Mouse (Mus musculus): ENCODE results near the gene Gid8. TPM values are rescaled to one million over a fixed set of nuclear protein-coding genes. Genes with fewer than 3 reads are reported as not detected.
A peak's percentile ranks its signal among the peaks of the same experiment; 100 is the strongest.

Gene Gid8
- polyA plus RNA-seq (2012; rRNA removed): 44.0 and 44.7 TPM in 2 replicates

GRCm38 (mm10) chr2:180709923-180710272, at the start of gene Gid8, which contains the start of gene Dido1:
TSS of gene Gid8 (plus strand) at chr2:180710117.
TSS of gene Dido1 (minus strand) at chr2:180709999.
- DNase-seq (ENCODE audit: low read depth): peak; percentile 65

- no peak for DNase-seq (ENCODE audit: low read depth)
Measured at GRCm38 (mm10) chr2:180660521-180660920, 49.4 kb upstream of the Gid8 start.

- DNase-seq (ENCODE audit: low read depth): no peak
Measured at GRCm38 (mm10) chr2:180662008-180662407, 47.9 kb upstream of the Gid8 start.

GRCm38 (mm10) chr2:180676706-180677105, 33.2 kb upstream of the Gid8 start:
- no peak for DNase-seq (ENCODE audit: low read depth)

GRCm38 (mm10) chr2:180678609-180679140, 31.2 kb upstream of the Gid8 start:
- DNase-seq (ENCODE audit: low read depth): no peak

- no peak for DNase-seq (ENCODE audit: low read depth)
Measured at GRCm38 (mm10) chr2:180681225-180681624, 28.7 kb upstream of the Gid8 start.

- DNase-seq (ENCODE audit: low read depth): no peak
Measured at GRCm38 (mm10) chr2:180683524-180683923, 26.4 kb upstream of the Gid8 start.

- no peak for DNase-seq (ENCODE audit: low read depth)
Measured at GRCm38 (mm10) chr2:180684031-180684430, 25.9 kb upstream of the Gid8 start.

- no peak for DNase-seq (ENCODE audit: low read depth)
Measured at GRCm38 (mm10) chr2:180689841-180690240, 20.1 kb upstream of the Gid8 start.

GRCm38 (mm10) chr2:180692630-180693029, 17.3 kb upstream of the Gid8 start:
- no peak for DNase-seq (ENCODE audit: low read depth)

- DNase-seq (ENCODE audit: low read depth): no peak
Measured at GRCm38 (mm10) chr2:180695176-180695575, 14.7 kb upstream of the Gid8 start.

- DNase-seq (ENCODE audit: low read depth): no peak
Measured at GRCm38 (mm10) chr2:180700457-180700856, 9.5 kb upstream of the Gid8 start.

- no peak for DNase-seq (ENCODE audit: low read depth)
Measured at GRCm38 (mm10) chr2:180701053-180701766, 8.7 kb upstream of the Gid8 start.

GRCm38 (mm10) chr2:180701767-180702621, 7.9 kb upstream of the Gid8 start:
- DNase-seq (ENCODE audit: low read depth): no peak

- DNase-seq (ENCODE audit: low read depth): no peak
Measured at GRCm38 (mm10) chr2:180702701-180703149, 7.2 kb upstream of the Gid8 start.

- DNase-seq (ENCODE audit: low read depth): no peak
Measured at GRCm38 (mm10) chr2:180703175-180703574, 6.7 kb upstream of the Gid8 start.

- no peak for DNase-seq (ENCODE audit: low read depth)
Measured at GRCm38 (mm10) chr2:180703645-180704359, 6.1 kb upstream of the Gid8 start.

GRCm38 (mm10) chr2:180704591-180704990, 5.3 kb upstream of the Gid8 start:
- DNase-seq (ENCODE audit: low read depth): no peak

- DNase-seq (ENCODE audit: low read depth): no peak
Measured at GRCm38 (mm10) chr2:180705066-180705465, 4.9 kb upstream of the Gid8 start.

- DNase-seq (ENCODE audit: low read depth): no peak
Measured at GRCm38 (mm10) chr2:180705975-180706374, 3.9 kb upstream of the Gid8 start.

GRCm38 (mm10) chr2:180709023-180709922, 644 bp upstream of the Gid8 start:
- DNase-seq (ENCODE audit: low read depth): no peak
